Mouse (Mus musculus): Measurements from ENCODE around the gene Iqcf1.

Gene Iqcf1

DNA sequence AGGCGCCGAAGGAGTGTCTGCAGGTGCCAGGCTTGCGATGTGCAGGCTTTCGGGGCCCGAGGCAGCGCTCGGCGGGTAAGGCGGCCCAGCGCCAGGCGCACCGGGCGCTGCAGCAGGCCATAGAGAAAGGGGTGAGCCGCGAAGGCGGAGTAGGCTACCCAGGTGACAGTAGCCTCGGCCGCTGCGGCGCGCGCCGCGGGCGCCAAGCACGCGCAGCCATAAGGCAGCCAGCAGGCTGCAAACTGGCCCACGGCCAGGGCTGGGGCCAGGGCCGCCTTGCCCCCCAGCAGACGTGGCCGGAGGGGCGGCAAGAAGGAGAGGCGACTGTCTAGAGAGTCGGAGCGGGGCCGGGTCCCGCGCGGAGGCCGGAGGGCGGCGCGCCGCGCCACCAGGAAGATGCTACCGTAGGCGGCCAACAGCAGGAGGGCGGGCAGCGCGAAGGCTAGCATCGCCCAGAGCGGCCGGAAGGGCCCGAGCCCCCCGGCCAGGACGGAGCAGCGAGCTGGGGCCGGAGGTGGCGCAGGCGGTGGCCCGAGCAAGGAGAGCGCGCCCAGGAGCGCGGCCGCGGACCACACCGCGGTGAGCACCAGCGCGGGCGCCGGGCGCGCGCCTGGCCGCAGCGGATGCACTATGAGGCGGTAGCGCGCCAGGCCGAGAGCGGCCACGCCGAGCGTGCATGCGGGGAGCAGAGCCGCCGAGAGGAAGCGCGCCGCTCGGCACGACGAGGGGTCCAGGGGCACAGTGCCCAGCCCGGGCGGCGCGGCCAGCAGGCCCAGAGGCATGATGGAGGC lies 34.8 kb upstream of the Iqcf1 start:
- DNase-seq (ENCODE audit: low spot score in 2 of 2), result peak; percentile 37 to 40

DNA sequence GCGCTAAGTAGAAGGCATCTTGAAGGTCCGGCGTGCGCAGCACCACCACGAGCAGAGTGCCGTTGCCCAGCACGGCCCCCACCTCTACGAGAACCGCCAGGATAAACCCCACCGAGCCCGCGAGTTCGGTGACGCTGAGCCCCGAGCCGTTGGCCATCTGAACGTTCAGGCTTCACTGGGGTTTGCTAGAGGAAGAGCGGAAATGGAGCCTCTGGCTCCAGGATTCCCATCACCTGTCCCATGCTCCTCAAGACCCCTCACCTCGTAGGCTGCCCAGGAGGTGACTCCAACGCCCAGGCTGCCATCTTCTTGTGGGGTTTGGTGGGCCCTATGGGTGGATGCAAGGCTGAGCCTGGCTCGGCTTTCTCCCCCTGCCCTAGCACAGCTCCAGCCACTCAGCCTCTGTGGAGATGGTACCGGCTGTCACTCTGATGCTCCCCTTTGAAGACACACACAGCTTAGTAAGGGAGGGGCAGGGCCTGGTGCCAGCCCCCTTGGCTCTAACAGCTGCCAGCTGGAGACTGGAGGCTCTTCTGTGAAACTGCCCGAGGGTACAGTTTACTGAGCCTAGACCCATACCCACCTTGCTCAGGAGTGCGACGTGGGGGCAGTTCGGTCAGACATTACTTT lies 34.1 kb upstream of the Iqcf1 start, which contains the start of gene Gpr62:
Gpr62 (minus strand) TSS at position 368 of the 630 bp plus-strand sequence.
- no peak for DNase-seq (ENCODE audit: low spot score in 2 of 2)

DNA sequence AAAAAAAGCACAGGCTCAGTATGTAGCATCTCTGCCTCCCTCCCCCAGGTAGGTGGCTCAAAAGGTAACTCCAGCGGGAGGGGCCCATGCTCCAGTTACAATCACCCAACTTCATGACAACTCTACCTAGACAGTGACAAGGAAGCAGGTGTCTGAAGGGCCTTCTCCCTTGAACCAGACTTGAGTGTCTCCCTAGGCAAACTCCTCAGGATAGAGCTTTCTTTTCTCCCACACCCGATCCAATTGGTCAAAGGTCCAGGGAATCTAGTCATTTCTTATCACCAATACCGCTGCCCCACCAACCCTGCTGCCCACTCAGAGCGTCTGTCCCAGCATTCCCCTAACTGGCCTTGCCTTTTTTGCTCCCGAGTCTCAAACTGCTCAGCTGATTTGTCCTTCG lies 33.0 kb upstream of the Iqcf1 start:
- DNase-seq (ENCODE audit: low spot score in 2 of 2), result no peak

DNA sequence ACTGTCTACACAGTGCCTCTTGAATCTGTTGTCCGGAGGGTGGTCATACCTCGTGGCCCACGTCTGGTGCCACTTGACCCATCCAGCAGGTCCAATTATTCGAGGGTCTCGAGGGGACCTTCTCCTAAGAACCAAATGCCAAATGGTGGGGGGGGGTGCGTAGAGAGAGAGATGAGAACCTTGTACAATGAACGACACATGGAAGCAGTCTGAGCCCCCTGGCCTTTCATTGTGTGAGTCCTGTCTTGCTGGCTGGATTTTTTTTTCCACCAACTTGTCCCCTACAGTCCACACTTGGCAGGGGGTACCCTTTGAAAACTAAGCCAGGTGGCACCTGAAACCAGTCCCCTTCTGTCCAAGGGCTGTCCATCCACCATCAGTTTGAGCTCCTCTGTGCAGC lies 32.0 kb upstream of the Iqcf1 start:
- no peak for DNase-seq (ENCODE audit: low spot score in 2 of 2)

DNA sequence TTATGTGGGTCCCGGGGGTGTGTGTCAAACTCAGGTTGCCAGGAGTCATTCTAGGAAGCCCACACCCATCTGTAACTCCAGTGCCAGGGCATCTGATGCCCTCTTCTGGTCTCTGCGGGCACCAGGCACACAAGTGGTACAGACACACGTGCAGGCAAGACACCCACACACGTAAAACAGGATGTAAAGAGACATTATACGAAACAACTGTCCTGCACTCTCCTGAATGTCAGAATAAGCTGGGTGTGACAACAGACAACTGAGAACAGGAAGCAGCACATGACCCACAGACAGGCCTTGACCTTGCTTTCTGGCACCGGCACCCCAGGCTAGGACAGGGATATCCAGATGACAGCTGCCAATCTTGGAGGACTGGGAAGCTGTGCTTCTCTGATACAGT lies 30.4 kb upstream of the Iqcf1 start:
- peak in 1 of 2 experiments; percentile 33 for DNase-seq (ENCODE audit: low spot score in 2 of 2)

DNA sequence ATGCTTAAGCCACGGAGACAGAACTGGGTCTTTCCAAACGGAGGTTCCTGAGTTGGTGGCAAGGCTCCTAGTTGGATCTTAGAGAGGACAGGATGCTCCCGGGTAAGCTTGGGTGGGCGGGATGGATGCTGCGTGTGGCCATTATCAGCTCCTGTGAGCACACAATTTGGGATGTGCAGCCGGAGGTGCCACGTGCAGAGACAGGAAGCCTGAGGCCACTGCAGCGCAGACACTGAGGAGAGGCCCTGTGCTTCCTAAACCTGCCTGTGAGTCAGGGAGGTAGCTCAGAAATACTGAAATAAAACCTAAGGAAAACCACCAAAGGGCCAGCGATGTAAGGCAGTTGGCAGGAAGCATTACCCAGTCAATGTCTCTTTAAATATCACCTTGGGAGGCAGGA lies 30.0 kb upstream of the Iqcf1 start:
- no peak for DNase-seq (ENCODE audit: low spot score in 2 of 2)

DNA sequence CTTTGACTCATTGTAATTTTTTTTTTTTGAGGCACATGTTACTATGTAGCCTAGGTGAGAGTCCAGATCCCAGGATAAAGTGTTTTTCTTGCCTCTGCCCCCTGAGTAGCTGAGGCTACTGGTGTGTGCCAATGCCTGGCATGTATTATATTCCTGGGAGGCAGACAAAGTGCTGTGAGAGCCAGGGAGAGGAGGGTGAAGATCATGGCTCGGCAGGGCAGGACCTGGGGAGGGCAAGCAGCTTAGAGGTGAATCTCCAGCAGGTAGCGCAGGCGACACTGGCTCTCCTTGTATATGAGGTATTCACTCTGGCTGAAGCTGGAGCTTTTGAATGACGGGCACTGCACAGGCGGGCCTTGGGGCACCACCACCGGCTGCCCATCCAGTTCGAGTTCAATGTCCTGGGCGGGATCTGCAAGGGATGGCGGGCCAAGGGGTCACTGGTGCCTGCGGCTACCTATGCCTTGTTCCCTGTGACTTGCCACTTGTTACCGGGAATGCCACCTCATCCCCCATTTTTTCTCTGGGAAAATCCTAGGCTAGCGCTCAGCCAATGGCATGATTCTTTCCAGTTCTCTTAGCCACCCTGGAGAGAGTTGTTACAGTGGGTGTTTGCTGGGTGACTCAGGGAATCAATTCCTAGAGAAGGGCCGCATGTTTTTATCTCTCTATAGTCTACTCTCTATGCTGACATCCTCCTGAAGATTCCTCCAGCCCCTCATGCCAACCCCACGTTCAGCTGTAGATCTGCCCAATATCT lies 28.6 kb upstream of the Iqcf1 start:
- no peak for DNase-seq (ENCODE audit: low spot score in 2 of 2)

DNA sequence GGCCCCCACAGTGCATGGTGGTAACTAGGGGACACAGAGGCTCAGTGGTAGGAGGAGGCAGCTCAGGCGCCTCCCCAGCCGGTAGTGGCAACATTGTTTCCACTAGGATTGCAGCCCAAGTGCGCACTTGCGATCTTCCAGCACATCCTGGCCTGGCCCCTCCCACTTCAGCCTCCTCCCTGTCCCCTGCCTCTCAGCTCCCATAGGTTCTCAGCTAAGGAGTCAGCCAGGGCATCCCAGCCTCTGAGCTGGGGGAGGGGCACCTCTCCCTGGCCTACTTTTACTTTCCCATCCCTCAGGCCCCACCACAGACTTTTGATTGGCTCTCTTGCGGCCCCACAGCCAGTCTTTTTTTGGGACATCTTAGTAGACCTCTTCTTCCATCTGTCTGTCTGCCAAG lies 27.9 kb upstream of the Iqcf1 start:
- DNase-seq (ENCODE audit: low spot score in 2 of 2), result no peak

DNA sequence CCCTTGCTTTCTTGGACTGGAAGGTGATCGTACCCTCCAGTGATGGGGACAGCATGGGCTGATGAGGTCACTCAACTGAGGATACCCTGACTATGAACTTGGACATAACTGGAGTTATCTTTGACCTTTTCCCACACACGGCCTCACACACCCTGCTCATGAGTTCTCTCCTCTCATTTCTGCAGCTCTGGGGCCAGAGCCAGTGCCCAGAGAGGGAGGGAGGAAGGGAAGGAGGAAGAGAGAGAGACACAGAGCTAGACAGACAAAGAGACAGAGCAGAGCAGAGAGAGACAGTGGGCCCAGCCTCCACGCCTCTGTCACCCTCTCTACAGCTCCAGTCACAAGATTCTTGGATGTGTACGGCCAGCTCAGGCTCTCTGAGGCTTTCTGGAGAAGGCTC lies 27.4 kb upstream of the Iqcf1 start:
- DNase-seq (ENCODE audit: low spot score in 2 of 2), result no peak

DNA sequence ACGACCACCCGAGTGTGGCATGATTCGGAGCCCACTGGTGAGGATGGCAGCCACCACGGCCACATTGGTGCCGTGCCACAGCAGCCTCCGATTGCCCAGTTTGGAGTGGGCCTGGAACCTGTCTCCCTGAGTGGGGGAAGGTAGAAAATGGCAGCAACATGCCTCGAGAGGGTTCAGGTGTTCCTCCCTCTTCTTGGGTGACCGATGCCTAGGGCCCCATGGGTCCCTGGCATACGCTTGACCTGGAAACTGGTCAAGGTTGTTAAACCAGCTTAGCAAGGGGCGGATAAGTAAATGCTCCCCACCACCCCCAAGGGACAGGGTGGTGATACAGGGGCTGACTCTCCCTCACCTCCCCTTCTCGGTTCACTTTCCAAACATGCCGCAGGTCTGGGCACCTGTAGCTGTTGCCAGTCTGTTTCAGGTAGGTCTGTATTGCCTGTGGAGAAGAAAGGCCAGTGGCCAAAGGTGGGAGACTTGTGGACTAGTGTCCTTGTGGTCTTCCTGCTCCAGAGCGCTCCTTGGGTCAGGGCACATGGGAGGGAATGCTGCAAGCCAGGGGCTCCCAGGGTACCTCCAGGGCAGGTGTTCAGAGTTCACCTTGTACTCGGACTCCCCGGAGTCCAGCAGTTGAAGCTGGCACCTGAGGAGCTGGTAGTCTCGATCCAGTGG lies 26.6 kb upstream of the Iqcf1 start:
- no peak for DNase-seq (ENCODE audit: low spot score in 2 of 2)

DNA sequence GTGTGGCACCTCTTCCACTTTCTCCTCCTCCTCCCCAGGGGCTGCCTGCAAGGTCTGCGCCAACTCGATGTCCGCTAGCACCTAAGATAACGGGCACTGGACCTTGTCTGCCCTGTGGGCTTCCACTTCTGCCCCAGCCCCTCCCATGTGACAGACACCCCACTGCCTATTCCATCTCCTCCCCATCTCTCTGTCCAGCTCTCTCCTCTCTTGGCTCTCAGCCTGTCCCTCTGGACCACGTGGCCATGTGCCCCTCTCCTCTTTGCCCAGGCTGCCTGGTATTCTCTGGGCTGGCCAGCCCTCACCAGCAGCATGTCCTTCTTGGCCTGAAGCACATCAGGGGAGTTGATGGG lies 26.0 kb upstream of the Iqcf1 start:
- DNase-seq (ENCODE audit: low spot score in 2 of 2), result no peak

DNA sequence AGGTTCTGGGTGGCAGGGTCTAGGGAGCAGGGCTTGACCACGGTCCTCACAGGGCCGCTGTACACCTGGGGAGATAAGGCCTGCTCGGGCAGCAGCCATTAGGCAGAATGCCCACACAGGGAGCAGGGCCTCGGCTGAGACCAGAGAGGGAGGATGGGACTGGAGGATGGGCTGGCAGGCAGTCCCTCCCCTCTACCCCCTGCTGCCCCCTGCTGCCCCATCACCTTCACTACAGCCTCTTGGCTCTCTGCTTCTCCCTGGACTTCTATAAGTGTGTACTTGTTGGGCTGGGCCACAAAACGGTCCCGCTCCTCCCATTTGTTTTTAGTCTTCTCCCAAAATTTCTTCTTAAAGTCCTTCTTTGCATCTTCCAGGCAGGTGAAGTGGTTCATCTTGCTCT lies 25.3 kb upstream of the Iqcf1 start:
- DNase-seq (ENCODE audit: low spot score in 2 of 2), result peak; percentile 60 to 71

DNA sequence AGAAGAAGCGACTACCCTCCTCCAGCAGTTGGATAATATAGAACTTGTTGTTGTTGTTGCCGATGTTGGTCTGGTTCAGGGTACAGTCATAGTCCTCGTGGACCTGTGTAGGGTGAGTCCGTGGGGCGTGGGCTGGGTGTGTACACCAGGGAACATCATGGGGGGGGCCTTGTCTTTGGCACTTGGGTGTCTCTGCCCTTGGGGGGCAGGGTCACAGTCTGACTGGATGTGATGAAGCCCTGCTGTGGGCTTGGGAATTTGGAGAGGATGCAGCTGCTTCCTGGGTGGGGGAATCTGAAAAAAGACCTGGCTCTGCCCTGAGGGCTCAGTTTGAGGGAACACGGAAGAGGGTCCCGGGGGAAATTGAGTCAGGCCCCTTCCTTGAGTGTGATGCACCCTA lies 24.7 kb upstream of the Iqcf1 start:
- DNase-seq (ENCODE audit: low spot score in 2 of 2), result no peak

DNA sequence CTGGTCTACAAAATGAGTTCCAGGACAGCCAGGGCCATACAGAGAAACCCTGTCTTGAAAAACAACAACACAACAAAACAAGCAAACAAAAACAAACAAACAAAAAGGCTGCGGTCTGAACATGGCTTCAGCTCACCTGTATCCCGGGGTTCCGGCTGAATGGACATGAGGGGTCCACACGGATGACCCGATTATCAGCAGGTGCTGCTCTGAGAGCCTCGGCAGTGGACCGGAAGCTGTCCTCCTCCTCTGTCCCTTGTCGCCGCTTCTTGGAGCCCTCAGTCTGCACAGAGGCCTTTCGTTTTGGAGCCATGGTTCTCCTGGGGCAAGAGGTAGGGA lies 24.1 kb upstream of the Iqcf1 start, which contains the start of gene Rrp9:
Rrp9 (plus strand) TSS at position 301 of the 339 bp plus-strand sequence.
- DNase-seq (ENCODE audit: low spot score in 2 of 2), result no peak

DNA sequence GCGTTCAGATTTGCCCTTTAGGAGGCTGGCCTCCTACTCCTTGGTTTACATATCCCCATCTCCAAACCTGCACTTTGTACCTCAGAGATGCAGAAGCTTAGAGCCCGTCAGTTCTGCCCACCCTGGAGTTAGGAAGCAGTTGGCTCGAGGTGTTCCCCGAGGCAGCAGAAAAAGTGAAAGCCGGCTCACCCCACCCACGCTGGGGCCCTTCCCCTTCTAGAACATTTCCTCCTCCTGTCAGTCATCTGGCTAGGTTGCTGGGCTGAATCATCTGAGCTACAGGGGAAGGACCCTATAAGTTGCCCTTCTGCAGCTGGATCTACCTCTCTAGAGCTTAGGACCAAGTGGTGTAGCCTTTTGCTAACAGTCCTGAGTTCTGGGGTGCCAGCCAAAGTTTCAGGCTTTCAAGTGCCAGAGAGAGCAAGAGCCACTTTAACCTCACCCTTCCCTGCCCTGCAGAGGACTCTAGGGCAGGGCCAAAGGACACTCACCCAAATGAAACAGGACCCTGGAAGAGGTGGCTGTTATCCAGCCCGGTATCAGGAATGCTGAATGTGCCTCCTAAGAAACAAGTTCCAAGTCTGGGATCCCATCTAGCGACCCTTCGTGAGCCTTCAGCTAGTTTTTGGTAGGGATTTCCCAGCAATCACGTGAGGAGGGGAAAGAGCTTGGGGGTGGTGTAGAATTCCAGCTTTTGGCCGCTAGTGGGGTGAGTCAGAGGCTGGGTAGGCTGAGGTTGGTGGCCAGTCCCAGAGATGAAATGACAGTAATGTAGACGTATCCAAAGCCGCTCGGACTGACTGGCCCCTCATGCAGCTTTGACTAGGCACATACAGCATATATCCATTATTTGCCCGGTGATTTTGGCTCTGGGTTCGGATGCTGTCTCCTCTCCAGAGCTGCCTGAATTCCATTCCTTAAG lies 23.5 kb upstream of the Iqcf1 start:
- DNase-seq (ENCODE audit: low spot score in 2 of 2), result peak; percentile 51 to 68

DNA sequence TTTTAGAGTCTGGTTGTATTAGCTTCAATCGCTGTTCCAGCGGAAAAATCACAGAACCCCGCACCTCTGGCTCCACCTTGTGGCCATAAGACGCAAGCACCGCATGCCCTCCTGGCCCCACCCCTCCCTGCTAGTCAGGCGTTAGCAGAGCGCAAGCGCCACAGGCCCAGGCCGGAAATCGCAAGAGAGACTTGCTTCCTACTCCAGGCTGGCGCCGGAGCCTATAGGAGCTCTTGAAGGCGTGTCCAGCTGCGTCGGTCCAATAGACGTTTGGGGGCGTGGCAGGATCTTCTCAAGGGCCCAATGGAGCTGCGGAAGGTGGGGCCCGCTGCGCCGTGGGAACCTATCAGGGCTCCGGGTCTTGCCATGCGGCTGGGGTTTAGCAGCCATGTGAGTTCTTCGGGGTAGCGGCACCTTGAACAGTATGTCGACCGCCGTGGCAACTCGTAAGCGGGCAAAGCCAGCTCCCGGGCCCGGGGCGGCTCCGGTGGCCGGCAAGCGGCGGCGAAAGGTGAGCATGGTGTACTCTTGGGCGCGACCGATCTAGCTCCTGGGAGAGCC lies 22.8 kb upstream of the Iqcf1 start, which contains the start of gene Parp3:
Parp3 (minus strand) TSS at position 26 of the 561 bp plus-strand sequence.
- peak; percentile 98 to 99 for DNase-seq (ENCODE audit: low spot score in 2 of 2)

DNA sequence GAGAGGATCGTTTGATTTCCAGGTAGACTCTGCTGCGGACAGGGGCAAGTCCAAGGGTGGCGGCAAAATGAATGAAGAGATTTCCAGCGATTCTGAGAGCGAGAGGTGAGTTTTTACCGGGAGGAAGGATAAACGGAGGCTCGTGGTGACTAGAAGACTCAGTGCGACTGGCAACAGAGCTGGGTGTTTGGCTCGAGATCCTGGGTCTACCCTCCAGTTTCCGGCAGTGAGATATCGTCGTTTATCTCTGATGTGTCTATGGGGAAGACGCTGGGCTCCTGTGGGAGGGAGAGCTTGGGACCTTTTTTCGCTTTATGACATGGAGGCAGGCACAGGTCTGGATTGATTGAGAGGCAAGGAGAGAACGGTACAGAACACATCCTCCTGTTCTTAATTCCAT lies 22.1 kb upstream of the Iqcf1 start:
- DNase-seq (ENCODE audit: low spot score in 2 of 2), result no peak

DNA sequence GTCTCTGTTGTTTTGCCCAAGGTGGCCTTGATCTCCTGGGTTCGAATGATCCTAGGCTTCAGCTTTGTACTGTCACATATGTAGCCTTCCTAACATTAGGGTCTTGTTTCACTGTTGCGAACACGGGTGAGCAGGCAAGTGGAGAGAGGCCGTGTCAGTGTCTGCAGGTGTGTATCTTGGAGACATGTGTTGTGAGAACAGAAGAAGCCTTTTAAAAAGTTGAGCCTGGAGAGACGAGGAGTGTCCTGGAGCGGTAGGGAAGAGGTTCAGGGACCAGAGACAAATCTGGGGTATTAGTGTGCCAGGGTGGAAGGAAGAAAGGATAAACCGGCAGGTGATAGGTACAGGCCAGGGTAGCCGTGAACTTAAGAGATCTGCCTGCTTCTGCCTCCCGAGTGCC lies 21.7 kb upstream of the Iqcf1 start:
- no peak for DNase-seq (ENCODE audit: low spot score in 2 of 2)

DNA sequence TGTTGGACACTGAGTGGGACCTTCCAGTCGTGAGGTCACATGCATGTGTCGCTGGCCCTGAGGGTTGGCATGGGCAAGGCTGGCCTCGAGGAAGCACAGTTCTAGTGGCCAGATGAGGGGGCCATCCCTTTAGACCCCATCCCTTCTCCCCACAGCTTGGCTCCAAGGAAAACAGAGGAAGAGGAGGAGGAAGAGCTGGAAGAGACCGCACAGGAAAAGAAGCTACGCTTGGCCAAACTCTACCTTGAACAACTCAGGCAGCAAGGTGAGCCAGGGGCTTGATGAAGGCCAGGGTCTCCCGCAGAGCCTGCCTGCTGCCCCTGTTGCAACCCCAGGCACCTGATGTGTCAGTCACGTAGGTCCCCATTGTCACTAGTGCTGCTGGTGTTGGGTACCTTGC lies 19.2 kb upstream of the Iqcf1 start:
- DNase-seq (ENCODE audit: low spot score in 2 of 2), result no peak

DNA sequence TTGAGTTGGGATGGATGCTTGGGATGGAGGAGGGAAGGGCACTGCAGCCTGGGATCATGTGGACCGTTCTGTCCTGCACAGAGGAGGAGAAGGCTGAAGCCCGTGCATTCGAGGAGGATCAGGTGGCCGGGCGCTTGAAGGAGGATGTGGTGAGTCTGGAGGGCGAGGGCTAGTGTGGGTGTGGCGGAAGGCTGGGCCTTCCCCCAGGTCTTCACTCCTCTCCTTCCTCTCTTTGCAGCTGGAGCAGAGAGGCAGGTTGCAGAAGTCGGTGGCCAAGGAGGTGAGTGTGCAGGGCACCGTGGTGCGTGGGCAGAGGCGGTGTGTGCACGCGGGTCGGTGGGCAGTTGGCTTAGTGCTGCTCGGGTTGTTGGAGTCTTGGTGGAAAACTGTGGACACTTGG lies 18.7 kb upstream of the Iqcf1 start:
- DNase-seq (ENCODE audit: low spot score in 2 of 2), result peak; percentile 29 to 35

DNA sequence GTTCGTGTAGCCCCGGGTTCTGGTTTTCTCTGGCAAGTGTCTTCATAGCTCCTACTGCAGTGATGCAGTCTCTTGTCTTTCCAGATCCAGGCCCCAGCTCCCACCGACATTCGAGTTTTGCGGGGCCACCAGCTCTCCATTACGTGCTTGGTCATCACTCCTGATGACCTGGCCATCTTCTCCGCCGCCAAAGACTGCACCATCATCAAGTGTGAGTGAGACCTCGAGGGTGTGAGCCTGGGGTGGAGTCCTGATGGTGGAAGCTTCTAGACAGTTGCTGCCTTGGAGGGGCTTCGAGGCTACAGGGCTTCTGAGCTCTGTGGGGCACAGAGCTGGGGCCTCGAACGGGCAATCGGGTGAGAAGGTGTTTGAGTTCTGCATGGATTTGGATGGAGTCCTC lies 18.1 kb upstream of the Iqcf1 start:
- no peak for DNase-seq (ENCODE audit: low spot score in 2 of 2)
